Mouse (Mus musculus) left cerebral cortex, postnatal 36 days (tissue): ENCODE data around the gene Elavl1. TPM values are rescaled to one million over a fixed set of nuclear protein-coding genes. Genes with fewer than 3 reads are reported as not detected.
"Not testable (repeated sequence)": the region's sequence is repeated elsewhere in the genome, so short reads cannot be mapped to it uniquely, and the experiment has no call there.

Experiments
- DNase-seq, 2 experiments: peaks; one replicate each; pipeline ENCODE4 v3.0.0; 2021 to 2022; ENCODE audit warnings: low spot score in 2 of 2, mixed read lengths in 1 of 2
- intact Hi-C: fragments of 180-260 bp; cut with DNase I; formaldehyde crosslinking; loops from one replicate; pipeline ENCODE4 v1.15.1; 2025
- total RNA-seq, 2 experiments: library from RNA; stranded (reverse); gene quantifications; 2 replicates each; pipeline ENCODE4 v1.2.3; 2021

The Elavl1 gene
- total RNA-seq, 2 experiments from 2014 or later: 67.1 to 79.3 TPM

GRCm38 (mm10) chr8:4265160-4265914 lies 59.9 kb downstream of the Elavl1 start:
- DNase-seq: no peak
- intact Hi-C loops: no loop called here

DNA sequence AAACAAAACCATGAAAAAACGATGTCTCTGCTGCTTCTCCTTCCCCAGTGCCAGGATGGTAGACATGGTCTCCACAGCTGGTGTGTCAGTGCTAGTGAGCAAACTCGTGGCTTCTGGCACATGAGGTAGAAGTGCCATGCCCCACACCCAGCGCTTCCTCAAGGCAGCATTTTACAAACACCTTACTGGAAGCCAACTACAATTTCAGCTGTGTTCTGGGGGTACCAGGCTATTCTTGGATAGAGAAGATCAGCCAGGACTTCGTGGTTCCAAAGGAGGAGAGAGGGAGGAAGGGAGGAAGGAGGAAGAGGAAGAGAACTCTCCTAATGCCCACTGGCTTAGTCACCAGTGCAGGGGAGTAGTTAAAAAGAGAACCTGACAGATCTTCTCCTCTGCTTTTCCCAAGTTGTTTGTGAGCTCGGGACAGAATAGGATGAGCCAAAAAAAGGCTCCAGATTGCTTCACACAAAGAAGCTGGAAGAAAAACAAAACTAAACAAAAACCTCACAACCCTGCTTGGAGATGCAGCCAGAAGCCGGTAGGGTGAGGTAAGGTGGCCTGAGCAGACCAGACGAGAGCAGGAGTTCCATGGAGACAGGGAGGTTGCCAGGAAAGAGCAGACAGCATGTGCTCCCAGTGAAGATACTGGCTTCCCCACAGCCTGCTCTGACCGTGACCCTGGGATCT lies 62.0 kb downstream of the Elavl1 start:
- DNase-seq: peak; percentile 54 to 55
- intact Hi-C loops: no loop called here

GRCm38 (mm10) chr8:4259805-4260170 lies 65.4 kb downstream of the Elavl1 start:
- intact Hi-C loops: no loop called here
- no peak for DNase-seq

DNA sequence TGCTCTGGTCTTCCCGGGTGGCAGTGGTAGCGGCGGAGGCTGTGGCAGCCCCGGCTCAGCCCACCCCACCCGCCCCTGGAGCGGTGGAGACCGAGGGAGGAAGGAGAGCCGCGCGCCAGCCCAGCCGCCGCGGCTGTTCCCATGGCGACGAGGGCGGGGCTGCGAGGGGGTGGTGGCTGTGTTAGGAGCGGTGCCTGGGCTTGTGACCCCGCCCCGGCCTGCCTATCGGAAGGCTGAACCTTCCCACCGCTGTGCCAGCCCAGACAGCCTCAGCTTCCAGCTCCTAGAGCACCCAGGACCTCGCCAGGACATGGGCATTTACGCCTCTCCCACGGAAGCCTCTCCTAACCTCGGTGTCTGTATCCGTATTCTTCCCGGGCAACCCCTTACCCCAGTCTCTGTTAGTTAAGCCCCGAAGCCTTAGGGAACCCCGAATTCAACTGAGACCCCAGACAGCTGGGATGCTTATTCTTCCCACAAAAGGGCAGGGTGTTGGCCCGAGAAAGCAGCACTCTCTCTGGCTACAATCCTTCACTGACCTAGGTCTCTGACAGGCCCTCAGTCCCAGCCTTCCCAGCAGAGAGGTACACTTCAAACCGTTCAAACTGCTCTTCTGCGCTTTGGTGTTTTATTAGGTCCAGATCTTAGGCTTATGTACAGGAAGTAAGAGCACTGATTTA lies 65.9 kb downstream of the Elavl1 start, which contains the start of gene Ctxn1:
Gene Ctxn1, minus strand, starts transcription at position 150 of the 680 bp plus-strand sequence.
- intact Hi-C loops: no loop called here
- peak; percentile 93 for DNase-seq

DNA sequence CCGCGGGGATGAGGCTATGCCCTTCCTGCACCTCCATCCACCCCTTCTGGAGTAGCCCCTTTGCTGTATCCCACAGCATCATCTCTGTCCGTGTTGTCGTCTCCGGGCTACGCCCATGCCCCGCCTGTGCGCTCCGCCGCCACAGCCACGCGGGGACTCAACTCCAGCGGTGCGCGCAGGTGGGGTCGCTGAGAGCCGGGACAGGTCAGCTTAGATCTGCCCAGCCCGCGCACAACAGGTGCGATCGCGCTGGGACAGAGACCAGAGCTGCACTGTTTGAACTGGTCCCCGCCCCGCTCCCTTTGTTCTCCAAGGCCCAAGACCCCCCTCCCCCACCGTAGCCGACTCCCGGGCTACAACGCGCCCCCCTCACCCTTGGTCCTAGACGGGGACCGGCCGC lies 66.5 kb downstream of the Elavl1 start:
- intact Hi-C loops: no loop called here
- DNase-seq: peak; percentile 65 to 66

DNA sequence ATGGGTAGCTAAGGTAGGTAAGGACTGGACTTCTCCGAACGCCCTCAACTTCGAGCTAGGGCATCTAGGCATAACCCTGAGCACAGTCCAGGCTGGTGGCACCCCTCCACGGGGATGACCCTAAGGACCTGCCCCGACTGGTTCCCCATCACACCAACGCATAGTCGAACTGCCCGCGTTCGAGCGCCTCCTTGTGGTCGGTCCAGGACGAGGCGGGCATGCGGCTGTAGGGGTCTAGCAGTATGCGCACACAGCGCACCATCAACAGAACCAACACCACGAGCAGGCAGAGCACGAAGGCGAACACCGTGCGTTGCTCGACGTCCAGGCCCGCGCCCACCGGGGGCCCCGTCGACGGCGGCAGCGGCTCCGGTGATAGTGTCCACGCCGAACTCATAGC lies 67.0 kb downstream of the Elavl1 start:
- intact Hi-C loops: no loop called here

DNA sequence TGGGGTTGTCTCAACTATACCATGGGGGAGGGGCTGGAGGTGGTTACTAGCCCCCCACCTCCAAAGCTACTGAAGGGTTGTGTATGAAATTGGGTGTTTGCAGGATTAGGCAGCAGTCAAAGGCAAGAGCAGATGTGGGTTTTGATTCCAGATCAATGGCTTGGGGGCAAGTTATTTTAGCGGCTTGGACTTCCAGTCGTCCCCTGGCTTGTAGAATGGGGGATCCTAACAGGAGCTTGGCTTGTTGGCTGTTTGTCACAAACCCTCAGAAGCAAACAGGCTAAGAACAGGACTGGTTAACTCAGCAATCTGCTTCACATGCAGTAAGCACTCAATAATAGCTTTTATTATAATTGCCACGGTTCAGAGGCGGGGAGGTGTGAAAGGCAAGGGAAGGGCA lies 67.9 kb downstream of the Elavl1 start:
- intact Hi-C loops: no loop called here
- DNase-seq: no peak

More for the DNA sequence above, 67.0 kb downstream of the Elavl1 start:
- peak; percentile 82 to 83 for DNase-seq

DNA sequence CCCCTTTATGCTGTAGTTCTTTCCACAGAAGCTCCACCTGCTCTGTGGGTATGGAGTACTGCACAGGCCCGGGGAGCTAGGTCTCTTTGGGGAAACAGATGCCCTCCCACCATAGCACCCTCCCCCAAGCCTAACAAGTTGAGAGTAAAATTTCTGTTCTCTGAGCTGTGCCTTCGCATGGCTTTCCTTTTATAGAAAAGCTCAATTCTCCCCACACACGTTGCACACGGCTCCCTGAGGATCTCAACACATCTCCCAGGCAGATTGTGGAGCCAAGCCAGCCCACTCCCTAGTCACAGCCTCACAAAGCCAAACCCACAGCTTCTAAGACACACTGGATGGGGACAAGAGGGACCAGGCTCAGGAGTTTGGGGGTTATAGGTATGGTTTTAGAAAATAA lies 68.3 kb downstream of the Elavl1 start:
- intact Hi-C loops: no loop called here
- DNase-seq: peak; percentile 87 to 89

DNA sequence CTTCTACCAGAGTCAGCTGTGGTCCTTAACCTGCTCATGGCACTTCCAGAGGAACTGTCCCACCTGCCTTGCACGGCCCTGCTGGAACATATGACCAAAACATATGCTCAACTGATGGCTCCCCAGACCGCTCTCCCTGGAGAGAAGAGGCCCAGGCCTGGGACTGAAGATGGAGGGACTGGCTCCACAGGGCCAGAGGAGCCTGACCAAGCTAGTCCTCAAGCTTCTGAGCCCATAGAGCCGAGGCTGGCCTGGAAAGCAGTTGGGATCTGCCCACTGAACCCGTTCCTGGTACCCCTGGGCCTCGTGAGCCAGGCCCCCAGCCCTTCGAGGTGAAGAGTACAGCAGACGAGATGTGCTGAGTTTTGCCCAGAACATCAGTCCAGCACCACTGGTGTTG lies 69.7 kb downstream of the Elavl1 start:
- intact Hi-C loops, DNase-seq: not testable (repeated sequence)

- DNase-seq: peak; percentile 60 to 62
- intact Hi-C loops: loop anchor here (5.0 kb wide), 1 partner anchor 37 kb away; the partner anchor contains the start of gene Prr36
Measured at GRCm38 (mm10) chr8:4254001-4254400, 71.2 kb downstream of the Elavl1 start.

DNA sequence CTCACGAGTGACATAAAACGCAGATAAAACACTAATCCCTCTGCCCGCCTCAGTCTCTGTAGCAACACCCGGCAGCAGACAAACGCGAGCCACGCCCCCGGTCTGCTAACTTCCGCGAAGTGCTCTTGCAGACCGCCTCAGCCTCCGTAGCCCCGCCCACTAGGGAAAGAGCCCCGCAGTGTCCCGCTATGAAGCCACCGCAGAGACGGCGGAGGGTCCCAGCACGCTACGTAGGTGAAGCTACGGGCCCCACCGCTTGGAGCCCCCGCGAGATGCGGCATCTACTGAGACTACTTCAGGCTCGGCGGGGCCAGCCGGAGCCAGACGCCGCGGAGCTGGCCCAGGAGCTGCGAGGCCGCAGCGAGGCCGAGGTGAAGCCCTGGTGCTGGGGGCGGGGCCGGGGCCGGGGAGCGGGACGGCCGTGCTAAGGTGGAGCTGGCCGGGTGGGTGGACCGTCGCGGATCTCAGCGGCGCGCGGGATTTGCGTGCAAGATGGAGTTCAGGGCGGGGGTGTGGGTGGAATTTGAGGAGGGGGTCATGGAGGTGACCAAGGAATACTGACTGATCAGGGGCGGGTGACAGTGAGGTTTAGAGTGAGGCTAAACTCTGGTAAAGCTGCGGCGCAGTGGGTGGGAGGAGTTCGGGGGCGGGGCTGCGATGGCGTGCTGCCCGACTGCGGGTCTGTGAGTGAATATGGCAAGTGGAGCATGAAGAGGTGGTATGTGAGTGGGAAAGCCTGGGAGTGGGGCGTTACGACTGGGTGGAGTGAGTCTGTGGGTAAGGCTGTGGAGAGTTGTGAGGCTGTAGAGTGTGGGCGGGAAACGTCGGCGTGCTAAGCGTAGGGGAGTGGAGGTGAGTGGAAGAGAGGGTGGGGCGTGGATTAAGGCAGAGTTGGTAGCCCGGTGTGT lies 72.0 kb downstream of the Elavl1 start, which contains the start of gene Snapc2:
Gene Snapc2, plus strand, starts transcription at position 147 of the 908 bp plus-strand sequence.
- intact Hi-C loops: loop anchor here (2.0 to 5.0 kb wide), 2 partner anchors 14 to 36 kb away; partner anchors contain the start of genes Gm49320, Map2k7 and Prr36
- DNase-seq: peak; percentile 95 to 96

GRCm38 (mm10) chr8:4252116-4252760 lies 73.0 kb downstream of the Elavl1 start:
- DNase-seq: no peak
- intact Hi-C loops: loop anchor here (2.0 to 5.0 kb wide), 2 partner anchors 13 to 35 kb away; partner anchors contain the start of genes Gm49320, Map2k7 and Prr36

DNA sequence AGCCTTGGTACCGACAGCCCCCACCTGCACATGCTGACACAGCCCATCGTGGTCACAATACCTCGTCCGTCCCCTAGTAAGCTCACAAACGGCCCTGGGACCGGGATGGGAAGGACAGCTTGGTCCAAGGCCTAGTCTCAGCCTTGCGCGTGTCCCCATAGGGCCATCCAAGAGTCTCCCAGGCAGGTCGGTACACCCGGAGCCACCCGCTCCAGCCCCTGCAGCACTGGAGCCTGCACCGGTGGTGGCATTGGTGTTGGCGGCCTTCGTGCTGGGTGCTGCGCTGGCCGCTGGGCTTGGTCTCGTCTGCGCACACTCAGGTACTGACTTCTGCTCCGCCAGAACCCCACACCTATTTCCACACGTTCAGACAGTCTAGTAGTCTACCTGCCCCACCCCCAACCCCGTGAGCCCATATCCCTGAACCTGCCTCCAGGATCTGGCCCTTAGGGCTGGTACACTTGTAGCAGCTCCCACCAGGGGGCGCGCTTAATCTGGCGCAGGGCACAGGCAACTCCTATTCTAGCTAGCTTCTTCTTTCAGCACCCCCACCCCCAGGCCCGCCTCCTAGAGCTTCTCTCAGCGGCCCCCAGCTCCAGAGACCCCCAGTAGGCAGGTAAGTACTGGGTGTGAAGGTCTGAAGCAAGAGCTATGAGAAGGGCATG lies 74.8 kb downstream of the Elavl1 start:
- intact Hi-C loops: loop anchor here (5.0 kb wide), 1 partner anchor 33 kb away; the partner anchor contains the start of gene Prr36
- DNase-seq: peak; percentile 83

GRCm38 (mm10) chr8:4249213-4249612 lies 76.0 kb downstream of the Elavl1 start:
- DNase-seq: no peak
- intact Hi-C loops: loop anchor here (1.0 kb wide), 1 partner anchor 73 kb away; no protein-coding TSS in a partner anchor

DNA sequence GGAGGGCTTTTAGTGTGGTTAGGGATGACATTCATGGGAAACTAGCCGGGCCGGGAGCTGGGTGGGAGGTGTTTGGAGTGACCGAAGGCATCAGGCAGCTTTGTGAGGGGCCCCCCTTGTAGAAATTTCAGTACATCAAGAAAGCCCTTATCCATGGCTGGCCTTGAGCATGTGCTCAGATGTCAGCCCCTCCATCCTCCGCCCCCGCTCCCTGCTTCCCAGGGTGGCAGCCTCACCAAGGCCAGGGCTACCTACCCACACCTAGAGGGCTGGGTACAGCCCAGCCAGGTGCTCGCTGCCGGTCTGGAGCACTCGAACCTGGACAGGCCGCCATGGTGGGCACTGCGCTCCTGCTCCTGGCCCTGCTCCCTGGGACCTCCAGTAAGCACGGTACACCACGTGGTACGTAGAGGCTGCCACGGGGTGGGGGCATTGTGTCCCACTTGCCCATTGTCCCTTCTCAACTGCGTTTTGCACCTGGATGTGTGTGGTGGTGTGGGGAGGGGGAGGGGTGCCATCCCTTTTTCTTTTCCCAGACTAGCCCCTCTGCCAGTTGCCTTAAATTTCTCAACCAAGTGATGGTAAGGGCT lies 77.2 kb downstream of the Elavl1 start, which contains the start of gene Tgfbr3l:
Gene Tgfbr3l, plus strand, starts transcription at position 264 of the 590 bp plus-strand sequence.
- intact Hi-C loops: no loop called here
- no peak for DNase-seq

GRCm38 (mm10) chr8:4247241-4247640 lies 78.0 kb downstream of the Elavl1 start:
- intact Hi-C loops: no loop called here
- no peak for DNase-seq

- intact Hi-C loops: no loop called here
- DNase-seq: no peak
Measured at GRCm38 (mm10) chr8:4245737-4246136, 79.5 kb downstream of the Elavl1 start.
